ENCODE assay signal across 22 mouse cellular contexts in genomic region chr1:118292291-118292690, GRCm38 (mm10).
"Had no signal": no experiment of that assay in that cellular context is flagged by ENCODE, and none has a peak within 500 bp of the region (broad histone marks: within the 10 kb centered on the region; RNA-seq: fewer than 3 reads in every experiment).

No protein-coding gene starts in this region.

- H3K27me3 ChIP-seq: limb, embryonic 13.5 days; liver, embryonic 12.5 days; liver, embryonic 15.5 days; midbrain, embryonic 12.5 days; midbrain, embryonic 15.5 days; neural tube, embryonic 13.5 days had no signal

- H3K4me3 ChIP-seq: left cerebral cortex, adult 2 months; limb, embryonic 13.5 days; liver, embryonic 12.5 days; liver, embryonic 15.5 days; midbrain, embryonic 12.5 days; midbrain, embryonic 15.5 days; neural tube, embryonic 13.5 days had no signal

- ATAC-seq: inflammation-experienced regulatory T-cells, adult 6 months; intestine, embryonic 16.5 days; liver, embryonic 12.5 days; midbrain, embryonic 15.5 days had no signal

- H3K4me1 ChIP-seq: limb, embryonic 13.5 days; liver, embryonic 12.5 days; liver, embryonic 15.5 days; midbrain, embryonic 12.5 days; midbrain, embryonic 15.5 days; neural tube, embryonic 13.5 days had no signal

- H3K27ac ChIP-seq: left cerebral cortex, adult 2 months; limb, embryonic 13.5 days; liver, embryonic 12.5 days; liver, embryonic 15.5 days; midbrain, embryonic 12.5 days; midbrain, embryonic 15.5 days; neural tube, embryonic 13.5 days; stomach, postnatal 0 days had no signal

- H3K9me3 ChIP-seq: limb, embryonic 13.5 days; liver, embryonic 12.5 days; liver, embryonic 15.5 days; midbrain, embryonic 12.5 days; midbrain, embryonic 15.5 days; neural tube, embryonic 13.5 days had no signal

- DNase-seq: kidney, adult 18-20 months; kidney, adult 9 months; kidney, postnatal 25 days; layer of hippocampus, postnatal 36 days; left cerebral cortex, postnatal 4 days; liver; lung, embryonic 14.5 days; right cerebral cortex, postnatal 14 days; right cerebral cortex, postnatal 4 days; thymus, adult 2 months; thymus, postnatal 14 days; thymus, postnatal 4 days had no signal
